Mouse (Mus musculus): Measurements from ENCODE around the gene Ankmy2.

The Ankmy2 gene

DNA sequence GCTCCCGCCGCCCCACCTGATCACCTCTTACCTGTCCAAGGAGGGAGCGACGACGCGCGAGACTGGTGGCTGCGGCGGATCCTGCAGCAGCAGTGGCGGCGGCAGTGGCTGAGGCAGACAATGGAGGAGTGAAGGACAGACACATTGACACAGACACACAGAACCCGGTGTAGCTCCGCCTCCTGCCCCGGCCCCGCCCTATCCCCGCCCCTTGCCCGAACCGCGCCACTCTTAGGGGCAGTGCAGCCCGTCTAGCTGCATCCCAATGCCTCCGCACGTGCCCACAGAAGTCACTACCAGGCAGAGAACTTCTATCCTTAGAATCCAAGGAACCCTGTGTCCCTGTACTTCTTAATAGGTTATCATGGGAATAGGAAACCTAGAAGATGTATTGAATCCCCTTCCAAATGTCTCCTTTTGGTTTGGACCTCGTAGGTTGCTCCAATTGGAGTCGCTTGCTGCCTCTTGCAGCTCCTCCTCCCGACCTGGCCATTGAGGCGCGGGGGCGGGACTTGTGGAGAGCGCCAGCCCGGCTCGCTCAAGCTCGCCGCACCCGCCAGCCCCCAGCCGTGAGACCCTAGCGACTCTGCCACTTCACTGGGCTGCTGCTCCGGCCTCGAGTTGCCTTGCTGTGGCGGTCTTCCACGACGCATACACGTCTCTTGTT is at the start of gene Ankmy2:
Gene Ankmy2 (plus strand): TSS at position 478 of the 667 bp plus-strand sequence.
- DNase-seq = peak; percentile 95

DNA sequence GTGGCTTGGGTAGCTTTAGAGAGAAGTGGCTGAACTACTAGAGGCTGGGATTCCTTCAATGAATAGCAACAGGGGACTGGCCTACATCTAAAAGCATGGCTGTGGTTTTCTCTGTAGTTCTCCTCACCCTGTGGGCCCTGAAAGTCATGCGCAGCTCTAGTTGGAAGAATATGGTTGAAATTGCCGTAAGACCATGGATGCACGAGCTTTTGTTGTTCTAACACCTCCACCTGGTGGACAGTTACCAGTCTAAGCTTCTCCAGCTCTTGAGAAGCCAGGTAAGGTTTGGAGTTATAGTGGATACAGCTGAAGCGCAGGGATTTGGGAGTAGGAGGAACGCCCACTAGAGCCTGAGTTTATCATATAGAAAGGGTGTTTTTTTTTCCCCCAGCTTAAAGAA is 48.5 kb upstream of the Ankmy2 start:
- DNase-seq = no peak

- no peak for DNase-seq
Observed at GRCm38 (mm10) chr12:36110457-36110856, 46.5 kb upstream of the Ankmy2 start.

DNA sequence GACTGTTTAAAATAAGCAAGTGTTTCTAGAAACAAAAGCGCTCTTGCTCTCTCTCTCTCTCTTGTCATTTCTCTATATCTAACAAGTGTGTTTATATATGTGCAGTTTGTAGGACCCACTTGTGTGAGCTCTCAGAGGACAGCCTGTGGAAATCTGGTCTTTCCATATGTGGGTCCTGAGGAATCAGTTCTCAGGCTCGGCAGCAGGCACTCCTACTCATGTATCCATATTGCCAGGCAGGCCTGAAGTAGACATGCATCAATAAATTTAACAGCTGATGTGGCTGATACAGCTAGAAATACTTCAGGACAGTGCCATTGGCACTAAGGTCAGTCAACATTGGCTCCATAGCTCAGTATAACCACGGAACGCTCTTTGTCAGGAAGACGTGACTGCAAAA is 45.8 kb upstream of the Ankmy2 start:
- no peak for DNase-seq

GRCm38 (mm10) chr12:36112081-36112480 is 44.8 kb upstream of the Ankmy2 start:
- DNase-seq = no peak

DNA sequence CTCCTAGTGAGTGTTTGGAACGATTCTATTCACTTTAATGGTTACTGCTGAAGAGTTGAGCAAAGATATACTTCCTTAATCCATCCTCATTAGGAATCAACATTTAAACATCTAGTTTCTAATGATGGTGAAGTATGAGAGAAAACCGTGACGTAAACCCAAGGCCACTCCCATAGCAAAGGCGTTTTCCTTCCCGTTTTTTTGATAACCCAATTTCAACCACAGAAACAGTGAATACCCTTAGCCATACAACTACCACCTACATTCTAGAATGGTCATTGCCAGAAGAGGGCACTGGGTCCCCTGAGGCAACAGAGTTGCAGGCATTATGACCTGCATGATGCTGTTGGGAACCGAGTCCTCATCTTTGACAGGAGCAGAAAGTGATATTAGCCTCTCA is 39.8 kb upstream of the Ankmy2 start:
- no peak for DNase-seq

DNA sequence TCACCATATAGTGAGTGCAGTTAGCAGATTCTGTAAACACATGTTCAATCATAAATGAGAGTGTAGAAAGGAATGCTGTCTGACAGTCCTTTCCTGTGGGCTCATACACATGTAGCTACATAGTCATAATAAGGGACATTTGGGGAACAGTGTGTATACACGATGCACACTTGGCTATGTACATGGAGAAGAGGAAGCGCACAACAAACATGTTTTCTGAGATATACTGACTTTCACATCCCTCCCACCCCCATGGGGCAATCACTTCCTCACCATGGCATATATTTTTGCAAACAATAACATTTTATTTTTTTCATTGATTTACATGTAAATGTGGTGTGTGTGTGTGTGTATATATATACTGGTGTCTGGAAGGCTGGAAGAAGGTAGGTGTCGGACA is 37.7 kb upstream of the Ankmy2 start:
- no peak for DNase-seq

DNA sequence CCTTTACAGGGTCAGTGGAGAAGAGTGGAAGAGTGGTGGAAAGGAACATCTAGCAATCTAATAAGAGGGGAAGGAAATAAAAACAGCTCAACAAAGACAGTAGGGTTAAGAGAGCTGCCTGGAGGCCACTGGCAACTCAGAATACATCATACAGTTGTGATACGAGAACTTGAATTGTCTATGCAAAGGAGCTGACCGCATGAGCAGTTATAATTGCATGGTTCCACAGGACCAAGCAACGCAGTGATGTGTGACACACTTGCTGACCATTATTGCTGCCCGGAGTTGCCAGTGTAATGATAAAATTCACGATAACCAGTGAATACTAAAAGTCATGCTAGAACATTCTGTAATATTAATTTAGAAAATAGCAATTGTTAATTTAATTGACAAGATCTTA is 30.9 kb upstream of the Ankmy2 start:
- DNase-seq = peak; percentile 20

GRCm38 (mm10) chr12:36129826-36130225 is 27.1 kb upstream of the Ankmy2 start:
- DNase-seq = no peak

GRCm38 (mm10) chr12:36132254-36132653 is 24.7 kb upstream of the Ankmy2 start:
- DNase-seq = no peak

DNA sequence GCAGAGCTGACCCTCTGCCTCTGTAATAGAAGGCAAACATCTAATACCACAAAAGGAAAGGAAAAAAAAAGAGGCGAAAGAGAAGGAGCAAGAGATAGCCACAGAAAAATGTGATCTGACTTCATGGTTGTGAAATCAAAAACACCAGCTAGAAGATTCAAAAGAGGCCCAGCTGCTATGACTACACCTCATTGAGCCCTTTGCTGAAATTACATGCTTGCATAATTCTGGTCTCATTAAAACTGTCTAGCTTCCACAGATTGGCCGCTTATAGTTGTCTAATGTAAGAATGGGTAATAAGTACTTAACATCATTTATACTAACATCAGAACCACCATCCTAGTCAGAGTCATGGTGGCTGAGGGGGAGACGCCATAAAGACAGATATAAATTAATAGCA is 24.2 kb upstream of the Ankmy2 start:
- no peak for DNase-seq

GRCm38 (mm10) chr12:36133547-36133946 is 23.4 kb upstream of the Ankmy2 start:
- no peak for DNase-seq

- no peak for DNase-seq
Observed at GRCm38 (mm10) chr12:36134111-36134510, 22.8 kb upstream of the Ankmy2 start.

- no peak for DNase-seq
Observed at GRCm38 (mm10) chr12:36135409-36135808, 21.5 kb upstream of the Ankmy2 start.

DNA sequence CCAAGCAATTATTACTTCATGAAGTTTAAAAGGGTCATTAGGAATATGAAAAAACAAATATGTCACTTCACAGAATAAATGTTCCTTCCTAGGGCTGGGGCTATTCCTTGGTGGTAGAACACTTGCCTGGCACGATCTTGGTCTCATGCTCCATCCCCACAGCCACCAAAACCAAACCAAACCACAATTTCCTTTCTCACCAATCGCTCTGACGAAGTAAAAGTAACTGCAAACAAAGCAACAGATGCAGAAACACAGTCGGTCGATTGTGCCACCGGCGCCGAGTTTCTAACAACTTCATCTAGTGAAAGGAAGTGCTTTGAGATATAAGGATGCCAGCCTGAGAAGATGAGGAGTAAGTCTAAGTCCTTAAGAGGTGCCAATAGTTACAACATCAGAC is 20.6 kb upstream of the Ankmy2 start:
- no peak for DNase-seq

DNA sequence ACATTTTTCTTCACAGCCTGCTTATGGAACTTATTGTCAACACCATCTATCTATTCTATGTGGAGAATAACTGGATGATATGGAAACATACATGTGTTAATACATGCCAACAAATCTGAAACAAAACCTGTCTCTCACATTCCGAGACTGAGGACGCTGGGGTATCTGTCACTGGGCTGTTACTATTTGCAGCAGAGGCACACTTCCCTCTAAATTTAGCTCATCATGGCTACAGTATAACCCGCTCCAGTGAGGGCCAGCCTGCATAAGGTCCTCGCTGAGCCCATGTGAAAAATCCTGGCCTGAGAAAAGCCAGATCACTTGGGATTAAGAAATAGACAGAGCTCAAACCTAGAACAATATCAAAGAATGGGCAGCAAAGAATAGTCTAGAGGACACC is 19.7 kb upstream of the Ankmy2 start:
- DNase-seq = no peak

GRCm38 (mm10) chr12:36140401-36140800 is 16.5 kb upstream of the Ankmy2 start:
- no peak for DNase-seq

DNA sequence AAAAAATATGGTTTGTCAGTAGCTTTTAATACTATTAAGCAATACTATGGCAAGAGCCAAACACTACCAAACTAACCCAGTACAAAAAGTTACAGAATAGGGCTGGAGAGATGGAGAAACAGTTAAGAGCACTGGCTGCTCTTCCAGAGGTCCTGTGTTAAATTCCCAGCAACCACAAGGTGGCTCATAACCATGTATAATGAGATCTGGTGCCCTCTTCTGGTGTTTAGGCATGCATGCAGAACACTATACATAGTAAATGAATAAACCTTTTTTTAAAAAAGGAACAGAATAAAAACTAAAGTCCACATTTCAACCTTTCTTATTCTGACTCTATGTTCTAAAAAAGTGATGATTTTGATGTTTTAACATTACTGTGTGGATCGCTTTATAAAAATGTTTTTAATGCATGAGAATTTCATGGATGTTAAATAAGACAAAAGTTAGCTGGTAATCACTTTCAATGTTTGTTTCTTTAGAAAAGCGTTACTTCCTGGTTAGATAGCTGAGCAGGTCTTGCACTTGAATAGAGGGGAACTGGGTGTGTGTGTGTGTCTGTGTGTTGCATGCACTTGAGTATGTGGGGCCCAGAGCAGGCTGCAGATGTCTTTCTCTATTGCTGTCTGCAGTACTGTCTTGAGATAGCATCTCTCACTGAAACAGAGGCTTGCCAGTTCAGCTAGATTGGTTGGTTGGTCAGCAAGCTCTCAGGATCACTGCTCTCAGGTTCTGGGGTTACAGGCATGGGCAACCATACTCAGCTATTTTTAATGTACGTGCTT is 10.5 kb upstream of the Ankmy2 start:
- no peak for DNase-seq

DNA sequence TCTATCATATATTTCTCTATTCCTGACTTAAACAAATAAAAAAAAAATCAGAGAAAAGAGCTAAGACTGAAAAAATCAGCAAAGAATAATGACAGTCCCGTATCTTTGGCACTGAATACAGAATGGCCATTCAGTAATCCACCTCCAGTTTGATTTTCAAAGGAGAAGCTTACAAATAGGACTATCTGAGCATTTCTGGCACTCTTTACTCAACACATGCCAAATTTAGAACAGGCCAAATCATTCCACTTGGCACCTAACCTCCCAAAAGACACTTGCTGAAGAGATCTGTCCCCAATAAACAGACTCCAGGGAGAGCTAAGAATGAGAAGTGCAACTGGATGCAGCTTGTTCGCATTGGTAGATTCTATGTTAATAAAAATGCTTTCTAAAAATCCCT is 6.6 kb upstream of the Ankmy2 start:
- no peak for DNase-seq

GRCm38 (mm10) chr12:36150737-36151136 is 6.2 kb upstream of the Ankmy2 start:
- no peak for DNase-seq

- no peak for DNase-seq
Observed at GRCm38 (mm10) chr12:36155141-36155641, 1.7 kb upstream of the Ankmy2 start.

DNA sequence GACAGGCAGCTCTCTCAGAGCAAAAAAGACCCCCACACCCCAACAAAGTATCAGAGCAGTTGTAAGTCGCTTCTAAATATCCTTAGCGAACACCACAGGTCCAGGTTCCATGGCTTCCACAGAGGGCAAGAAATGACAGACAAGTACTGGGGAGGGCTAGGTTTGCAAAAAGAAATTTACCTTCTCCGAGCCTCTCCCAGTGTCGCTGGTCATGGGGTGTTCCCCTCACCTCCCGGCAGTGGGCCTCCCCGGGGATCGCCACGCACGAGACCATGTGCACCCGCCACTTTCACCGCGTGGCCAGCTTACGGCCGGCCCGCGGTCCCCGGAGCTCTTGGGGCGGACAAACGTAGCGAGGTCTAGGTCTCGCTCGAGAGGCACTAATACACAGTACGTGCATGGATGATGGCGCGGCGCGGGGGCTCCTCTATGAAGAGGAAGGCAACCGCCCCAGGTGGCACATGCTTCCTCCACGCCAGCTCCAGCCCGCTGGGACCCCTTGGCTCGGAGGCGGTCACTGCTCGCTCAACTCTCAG is 745 bp upstream of the Ankmy2 start:
- no peak for DNase-seq

DNA sequence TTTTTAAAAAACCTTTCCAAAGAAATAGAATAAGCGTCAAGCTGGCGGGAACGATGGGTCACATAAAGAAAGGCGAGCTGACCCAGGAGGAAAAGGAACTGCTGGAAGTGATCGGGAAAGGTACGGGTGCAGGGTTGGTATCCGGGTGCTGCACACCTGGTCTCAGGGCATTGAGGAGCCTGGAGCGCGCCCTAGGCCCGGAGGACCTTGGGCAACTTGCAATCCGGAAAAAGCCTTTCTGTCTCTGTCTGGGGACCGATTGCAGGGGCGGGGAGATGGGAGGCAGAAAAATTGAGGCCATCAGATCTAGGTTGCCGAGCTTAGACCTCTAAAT is 357 bp downstream of the Ankmy2 start:
- DNase-seq = no peak

GRCm38 (mm10) chr12:36157638-36158308 is 859 bp downstream of the Ankmy2 start, which contains the start of gene Bzw2:
Bzw2 (minus strand) TSS chr12:36158080.
- DNase-seq = peak; percentile 84
